Mouse (Mus musculus) left cerebral cortex, adult 2 months (tissue): ENCODE data around the gene Afap1. TPM values are rescaled to one million over a fixed set of nuclear protein-coding genes. Genes with fewer than 3 reads are reported as not detected.

Source experiments
- DNase-seq, 2 experiments: peaks; one replicate each; pipeline ENCODE4 v3.0.0; 2021 to 2022; ENCODE audit warnings: low spot score in 2 of 2, mixed read lengths in 1 of 2; ENCODE audit errors: extremely low spot score in 1 of 2
- H3K27ac ChIP-seq: fragments of 200-600 bp; 2 replicates; pipeline ENCODE4 v1.8.1; 2022
- H3K4me3 ChIP-seq: fragments of 200-600 bp; 2 replicates; pipeline ENCODE4 v1.8.1; 2022
- CTCF ChIP-seq: fragments of 200-600 bp; IDR thresholded peaks from 2 replicates; pipeline ENCODE4 v1.8.1; 2022; ENCODE audit warnings: antibody characterized with exemption, mild to moderate bottlenecking, moderate library complexity
- intact Hi-C: fragments of 180-260 bp; cut with DNase I; formaldehyde crosslinking; loops from one replicate; pipeline ENCODE4 v1.15.1; 2025
- total RNA-seq, 2 experiments: library from RNA; stranded (reverse); gene quantifications; 2 replicates each; pipeline ENCODE4 v1.2.3; 2021

Gene Afap1
- total RNA-seq, 2 experiments from 2014 or later: 28.8 to 31.5 TPM

DNA sequence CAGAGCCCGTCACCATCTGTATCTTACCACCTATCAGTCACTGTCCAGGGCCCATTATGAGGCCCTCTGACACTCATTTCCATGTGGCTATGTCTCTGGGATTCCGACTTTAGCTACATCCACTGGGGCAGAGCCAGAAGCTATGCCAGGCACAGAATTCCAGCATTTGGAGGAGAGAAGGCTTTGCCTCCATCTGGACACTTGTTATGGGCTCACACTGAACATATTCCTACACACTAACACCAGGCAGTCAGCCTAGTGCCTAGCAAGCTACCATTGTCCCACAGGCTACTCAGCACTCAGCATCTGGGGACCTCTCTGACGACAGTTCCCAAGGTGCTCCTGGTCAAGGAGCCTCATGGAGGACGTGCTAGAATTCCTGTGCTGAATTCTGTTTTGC lies 132.0 kb downstream of the Afap1 start:
- no peak for DNase-seq
- TF ChIP-seq CTCF: no peak
- intact Hi-C loops: no loop called here
- Histone ChIP-seq H3K4me3 (no peak overlapping the region), H3K27ac (no peak overlapping the region)

DNA sequence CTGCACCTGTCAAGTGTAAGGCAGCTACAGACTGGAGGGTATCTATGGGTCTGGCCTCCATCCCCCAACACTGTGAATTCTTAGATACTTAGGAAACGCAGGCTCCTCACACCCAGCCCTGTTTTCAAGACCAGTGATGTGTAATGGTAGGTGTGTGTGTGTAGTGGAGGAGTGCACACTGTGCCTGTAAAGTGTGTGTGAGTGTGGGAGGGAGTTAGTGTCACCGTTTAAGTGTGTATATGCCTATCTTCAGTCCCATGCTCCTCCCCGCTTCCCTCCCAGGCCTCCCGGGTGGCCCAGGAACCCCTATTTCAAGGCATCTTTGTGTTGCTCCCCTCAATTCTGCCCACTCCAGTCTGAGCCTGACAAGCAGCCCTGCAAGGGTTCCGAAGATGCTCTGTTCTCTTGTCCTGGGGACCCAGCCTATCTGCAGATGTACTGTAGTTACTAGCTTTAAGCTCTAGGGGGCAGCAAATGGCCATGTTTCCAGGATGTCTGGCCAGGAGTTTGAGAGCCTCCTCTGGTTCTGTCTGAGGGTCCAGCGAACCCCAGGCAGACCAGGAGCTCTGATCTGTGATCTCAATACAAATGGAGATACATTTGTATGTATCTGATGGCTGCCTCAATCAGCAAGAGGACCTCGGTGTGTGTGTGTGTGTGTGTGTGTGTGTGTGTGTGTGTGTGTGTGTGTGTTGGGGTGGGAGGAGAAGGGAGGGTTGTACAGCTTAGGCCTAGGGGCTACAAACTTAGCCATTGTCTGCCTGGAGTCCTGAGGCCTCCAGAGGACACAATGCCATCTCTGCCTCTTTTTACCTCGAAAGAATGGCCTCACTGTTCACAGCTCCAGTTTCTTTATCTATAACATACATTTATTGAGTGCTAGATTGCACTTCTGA lies 140.7 kb downstream of the Afap1 start:
- peak; percentile 53 for DNase-seq
- intact Hi-C loops: loop anchor here (1.0 to 5.0 kb wide), 3 partner anchors 179 to 429 kb away; partner anchors contain the start of genes Grpel1 and Sorcs2
- peak; percentile 76 for TF ChIP-seq CTCF
- Histone ChIP-seq H3K4me3 (no peak overlapping the region), H3K27ac (no peak overlapping the region)

DNA sequence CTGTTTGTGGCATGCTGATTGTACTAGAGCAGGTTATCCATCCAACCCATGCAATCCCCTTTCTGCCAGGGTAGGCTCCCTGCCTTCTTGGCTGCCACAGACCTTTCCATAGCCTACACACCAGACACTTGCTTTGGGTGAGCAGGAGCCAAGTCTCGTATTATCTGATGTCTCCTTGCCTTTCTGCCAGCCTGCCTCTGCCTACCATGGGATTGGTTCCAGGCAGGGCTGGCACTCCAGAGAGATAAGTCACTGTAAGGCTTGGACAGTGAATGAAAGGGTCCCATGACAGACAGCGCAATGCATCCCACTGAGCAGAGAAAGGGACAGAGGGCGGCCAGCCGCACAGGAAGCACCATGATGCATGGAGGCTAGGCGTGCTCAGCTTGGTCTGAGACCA lies 146.5 kb downstream of the Afap1 start:
- H3K4me3 ChIP-seq: no peak overlapping the region
- H3K27ac ChIP-seq: no peak overlapping the region
- no peak for TF ChIP-seq CTCF
- DNase-seq: no peak
- intact Hi-C loops: no loop called here

DNA sequence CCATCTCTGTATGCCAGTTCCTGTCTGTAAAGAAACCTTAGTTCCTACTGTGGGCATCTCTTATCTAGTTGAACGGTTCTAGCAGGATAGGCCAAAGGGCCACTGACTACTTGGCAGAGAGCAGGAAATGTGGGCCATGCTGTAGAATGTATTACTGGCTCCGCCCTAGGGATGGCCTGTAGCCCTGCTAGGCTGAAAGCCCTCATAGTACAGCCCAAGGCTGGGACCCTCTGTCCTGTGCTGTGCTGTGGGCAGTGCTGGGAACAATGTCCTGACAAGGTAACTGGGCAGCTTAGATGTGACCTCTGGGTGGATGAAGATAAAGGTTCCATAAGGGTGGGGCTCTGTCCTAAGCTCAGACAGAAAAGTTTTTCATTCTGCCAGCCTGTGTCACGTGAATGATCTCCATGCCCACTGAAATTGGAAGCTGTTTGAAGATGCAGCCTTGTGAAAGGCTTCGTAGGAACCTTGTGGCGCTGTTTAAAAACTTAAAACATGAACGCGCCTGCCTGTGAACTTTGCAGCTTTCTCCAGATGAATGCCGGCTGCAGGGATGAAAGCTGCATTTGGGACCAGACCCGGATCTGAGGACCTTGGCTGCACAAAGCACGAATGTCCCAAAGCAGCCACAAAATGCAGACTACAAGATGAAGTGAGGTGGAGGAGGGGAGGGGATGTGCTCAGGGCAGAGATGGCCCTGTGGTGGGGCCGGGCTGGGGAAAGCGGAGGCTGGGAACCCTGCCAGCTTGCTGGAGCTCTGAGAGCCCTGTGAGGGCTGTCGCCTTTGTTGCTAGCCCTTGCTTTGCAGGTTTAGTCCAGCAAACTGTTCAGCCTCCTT lies 147.5 kb downstream of the Afap1 start:
- intact Hi-C loops: no loop called here
- TF ChIP-seq CTCF: no peak
- Histone ChIP-seq H3K4me3 (no peak overlapping the region), H3K27ac (no peak overlapping the region)
- no peak for DNase-seq

DNA sequence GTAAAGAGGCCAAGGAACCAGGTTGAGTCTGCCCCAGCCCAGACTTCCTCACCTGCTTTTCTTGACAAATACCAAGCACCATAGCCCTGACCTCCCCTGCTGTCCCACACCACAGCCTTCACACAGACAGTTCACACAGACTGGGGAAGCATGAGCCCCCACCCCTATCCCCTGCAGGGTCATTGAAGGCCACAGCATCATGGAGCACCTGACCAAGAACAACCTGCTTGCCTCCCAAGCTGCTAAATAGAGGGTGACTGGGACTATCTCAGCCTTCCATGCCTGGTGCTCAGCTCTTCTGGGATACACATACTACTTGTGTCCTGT lies 148.1 kb downstream of the Afap1 start:
- TF ChIP-seq CTCF: no peak
- intact Hi-C loops: no loop called here
- Histone ChIP-seq H3K27ac (no peak overlapping the region), H3K4me3 (no peak overlapping the region)
- DNase-seq: no peak

DNA sequence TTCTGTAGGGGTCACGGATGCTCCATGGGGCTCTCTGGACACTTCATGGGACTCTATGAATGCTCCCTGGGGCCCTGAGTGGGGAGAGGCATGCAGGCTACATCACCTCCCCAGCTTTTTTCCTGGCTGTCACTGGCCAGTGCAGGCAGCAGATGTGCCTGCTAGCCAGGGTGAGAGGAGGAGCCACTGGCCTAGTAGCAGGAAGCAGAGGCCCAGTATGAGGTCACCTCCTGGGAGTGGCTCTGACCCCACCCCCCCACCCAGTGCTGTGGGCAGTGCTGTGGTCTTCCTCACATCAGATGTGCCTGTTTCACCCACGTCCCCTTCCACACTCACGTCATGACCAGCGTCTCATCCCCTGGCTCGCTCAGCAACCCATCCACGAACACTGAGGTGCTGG lies 148.6 kb downstream of the Afap1 start:
- no peak for TF ChIP-seq CTCF
- intact Hi-C loops: no loop called here
- H3K27ac ChIP-seq: no peak overlapping the region

DNA sequence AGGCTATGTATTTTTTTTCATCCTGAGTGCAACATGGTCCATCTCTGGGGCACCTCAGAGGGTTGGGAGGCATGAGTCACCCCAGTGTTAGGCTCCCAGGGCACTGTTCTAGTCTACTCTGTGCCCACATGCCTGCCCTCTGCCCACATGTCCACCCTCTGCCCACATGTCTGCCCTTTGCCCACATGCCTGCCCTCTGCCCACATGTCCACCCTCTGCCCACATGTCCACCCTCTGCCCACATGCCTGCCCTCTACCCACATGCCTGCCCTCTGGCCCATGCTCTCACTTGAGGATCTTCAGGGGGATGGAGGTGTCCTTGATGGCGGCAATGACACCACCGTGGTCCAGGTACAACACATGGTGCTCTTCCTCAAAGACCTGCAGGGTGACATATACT lies 150.0 kb downstream of the Afap1 start:
- H3K4me3 ChIP-seq: no peak overlapping the region
- TF ChIP-seq CTCF: no peak
- H3K27ac ChIP-seq: no peak overlapping the region
- DNase-seq: no peak
- intact Hi-C loops: no loop called here

More for the DNA sequence above, 148.6 kb downstream of the Afap1 start:
- DNase-seq: no peak
- H3K4me3 ChIP-seq: no peak overlapping the region

Other genes with a start within 250 kb of the Afap1 start
- gene Htra3, start 213.5 kb upstream of the Afap1 start, total RNA-seq: 1 to 10 TPM; 5.9 TPM
- gene Sh3tc1, start 153.3 kb upstream of the Afap1 start, total RNA-seq: 1 to 10 TPM; 2.4 to 4.3 TPM
- 100 to 1,000 TPM; 191 to 208 TPM for gene Ablim2, start 135.4 kb upstream of the Afap1 start, total RNA-seq